ENCODE assay signal across 8 mouse cellular contexts in genomic region chr17:51833578-51834361, GRCm38 (mm10). TPM values are rescaled to one million over a fixed set of nuclear protein-coding genes. Genes with fewer than 3 reads are reported as not detected.
DNase-seq lines count a peak whose midpoint lies in the region; ATAC-seq and TF ChIP-seq lines count a peak whose summit lies in the region.

No protein-coding gene starts in this region.

- peak overlapping the region; percentile 96 for H3K4me2 ChIP-seq in heart, embryonic 12.5 days
- peak overlapping the region; percentile 99 for H3K4me2 ChIP-seq in hindbrain, embryonic 13.5 days
- H3K4me2 ChIP-seq in midbrain, embryonic 15.5 days: peak overlapping the region; percentile 99

- H3K9me3 ChIP-seq in heart, embryonic 12.5 days (replicated peaks): no peaks in the 10 kb centered on the region
- H3K9me3 ChIP-seq in hindbrain, embryonic 13.5 days: no peaks in the 10 kb centered on the region
- no peaks in the 10 kb centered on the region for H3K9me3 ChIP-seq in midbrain, embryonic 15.5 days

- H3K4me1 ChIP-seq in heart, embryonic 12.5 days (replicated peaks): peaks cover 14% of the 10 kb centered on the region
- no peaks in the 10 kb centered on the region; the same call in none of the 2 replicates for H3K4me1 ChIP-seq in bone marrow, adult 2 months (ENCODE audit: control insufficient read depth, insufficient read depth, low read length)
- H3K4me1 ChIP-seq in hindbrain, embryonic 13.5 days (replicated peaks): peaks cover 24% of the 10 kb centered on the region
- H3K4me1 ChIP-seq in midbrain, embryonic 15.5 days: peaks cover 24% of the 10 kb centered on the region

- intact Hi-C loops in heart, postnatal 14 days (cut with DNase I): loop anchor here (2.0 kb wide), 1 partner anchor 19 kb away; no protein-coding TSS in a partner anchor

- peak overlapping the region; percentile 77 for H3K4me3 ChIP-seq in heart, embryonic 12.5 days
- peak overlapping the region; percentile 3 for H3K4me3 ChIP-seq in bone marrow, adult 2 months (replicated peaks; ENCODE audit: control insufficient read depth, low read depth, low read length)
- peak overlapping the region; percentile 73 for H3K4me3 ChIP-seq in hindbrain, embryonic 13.5 days
- H3K4me3 ChIP-seq in midbrain, embryonic 15.5 days: peak overlapping the region; percentile 75

- DNase-seq in heart, postnatal 14 days: no peak
- DNase-seq in urinary bladder, postnatal 25 days (ENCODE audit: low spot score): no peak
- no peak for DNase-seq in frontal cortex, adult 2 months (ENCODE audit: extremely low spot score in 1 of 2, low spot score in 1 of 2)
- no peak for DNase-seq in cerebellum, postnatal 14 days

- peaks cover 46% of the 10 kb centered on the region for H3K27me3 ChIP-seq in heart, embryonic 12.5 days (replicated peaks)
- peaks cover 39% of the 10 kb centered on the region for H3K27me3 ChIP-seq in hindbrain, embryonic 13.5 days
- peaks cover 26% of the 10 kb centered on the region for H3K27me3 ChIP-seq in midbrain, embryonic 15.5 days (replicated peaks)

- H3K36me3 ChIP-seq in heart, embryonic 12.5 days: no peaks in the 10 kb centered on the region
- H3K36me3 ChIP-seq in hindbrain, embryonic 13.5 days: no peaks in the 10 kb centered on the region
- no peaks in the 10 kb centered on the region for H3K36me3 ChIP-seq in midbrain, embryonic 15.5 days (replicated peaks)

- 4% methylated on average over 16 of the region's 16 CpGs for WGBS in heart, embryonic 12.5 days
- WGBS in bone marrow, adult 2 months: 3% methylated on average over 16 of the region's 16 CpGs
- WGBS in hindbrain, embryonic 13.5 days: 3% methylated on average over 16 of the region's 16 CpGs
- WGBS in midbrain, embryonic 15.5 days: 5% methylated on average over 16 of the region's 16 CpGs

- no peak for TF ChIP-seq POLR2A in bone marrow, adult 2 months (IDR thresholded peaks at IDR 0.05; ENCODE audit: borderline replicate concordance, control insufficient read depth, low read depth, low read length)

- no peak for TF ChIP-seq CTCF in bone marrow, adult 2 months (IDR thresholded peaks at IDR 0.05; ENCODE audit: control insufficient read depth, insufficient read depth, low read length)

- ATAC-seq in heart, embryonic 12.5 days (ENCODE audit: insufficient number of reproducible peaks, low FRiP score): no peak
- no peak for ATAC-seq in hindbrain, embryonic 13.5 days (ENCODE audit: low FRiP score)
- ATAC-seq in midbrain, embryonic 15.5 days (replicated peaks): no peak

- no peak overlapping the region for H3K9ac ChIP-seq in heart, embryonic 12.5 days
- H3K9ac ChIP-seq in hindbrain, embryonic 13.5 days: peak overlapping the region; percentile 83
- peak overlapping the region; percentile 70; the same call in 1 of the 2 replicates for H3K9ac ChIP-seq in midbrain, embryonic 15.5 days

- H3K27ac ChIP-seq in heart, embryonic 12.5 days (ENCODE audit: poor library complexity, severe bottlenecking): no peak overlapping the region
- peak overlapping the region; percentile 36; the same call in 1 of the 2 replicates for H3K27ac ChIP-seq in bone marrow, adult 2 months (ENCODE audit: control insufficient read depth, insufficient read depth, low read depth, low read length, poor library complexity)
- no peak overlapping the region for H3K27ac ChIP-seq in hindbrain, embryonic 13.5 days
- no peak overlapping the region for H3K27ac ChIP-seq in midbrain, embryonic 15.5 days

RNA-seq across cellular contexts. Expression of gene Satb1, which starts 0.7 kb away (rescaled TPM):
- polyA plus RNA-seq in heart, embryonic 12.5 days (2016; fragmentation: Nextera tagmentation; extraction: Ambion mirVana): 10.8 and 11.2 TPM in 2 replicates
- total RNA-seq in heart, postnatal 14 days (2021): 10 to 100 TPM; 27.1 to 63.8 TPM
- 5.6 and 17.5 TPM in 2 replicates for polyA plus RNA-seq in bone marrow, adult 2 months (2011; ENCODE audit: insufficient read depth, insufficient read length, low replicate concordance, missing spikeins)
- polyA plus RNA-seq in hindbrain, embryonic 13.5 days (2015; fragmentation: Nextera tagmentation; extraction: Ambion mirVana): 31.4 and 32.1 TPM in 2 replicates
- 21.5 and 24.1 TPM in 2 replicates for polyA plus RNA-seq in midbrain, embryonic 15.5 days (2015; fragmentation: Nextera tagmentation; extraction: Ambion mirVana)
- 38.7 and 40.7 TPM in 2 replicates for polyA plus RNA-seq in frontal cortex, adult 2 months (2012; rRNA removed)

Comparison
In these comparisons a context has a peak if more than half of its experiments do, and no peak if none do; other contexts are left out.
1. H3K4me3 ChIP-seq: peak in every context shown above with its lines; median percentile 77 in heart, embryonic 12.5 days; 75 in midbrain, embryonic 15.5 days; 73 in hindbrain, embryonic 13.5 days; 3 in bone marrow, adult 2 months.